ENCODE assay signal across 16 mouse cellular contexts in the genomic region with DNA sequence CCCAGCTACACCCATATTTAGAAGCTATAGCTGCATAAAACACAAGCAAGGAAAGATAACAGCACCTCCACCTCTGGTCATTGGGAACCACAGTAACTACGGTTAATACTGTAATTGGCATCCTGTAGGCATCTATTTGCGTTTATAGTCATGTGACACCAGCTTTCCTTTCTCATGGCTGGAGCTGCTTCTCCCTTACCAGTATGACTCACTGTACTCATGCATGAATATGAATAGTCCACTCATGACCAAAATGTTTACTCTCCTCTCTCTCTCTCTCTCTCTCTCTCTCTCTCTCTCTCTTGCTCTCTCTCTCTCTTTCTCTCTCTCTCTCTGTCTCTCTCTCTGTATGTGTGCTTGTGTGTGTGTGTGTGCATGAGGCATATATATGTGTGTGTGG.
"Had no signal": no experiment of that assay in that cellular context is flagged by ENCODE, and none has a peak within 500 bp of the region (broad histone marks: within the 10 kb centered on the region; RNA-seq: fewer than 3 reads in every experiment).

No protein-coding gene starts in this region.

- H3K27me3 ChIP-seq: neural tube, embryonic 12.5 days; neural tube, embryonic 13.5 days; neural tube, embryonic 15.5 days; stomach, embryonic 15.5 days had no signal

- H3K9me3 ChIP-seq: neural tube, embryonic 12.5 days; neural tube, embryonic 13.5 days; neural tube, embryonic 15.5 days; stomach, embryonic 15.5 days had no signal

- DNase-seq: retina, postnatal 1 day; right cerebral cortex, adult 18-20 months; right cerebral cortex, postnatal 14 days; right cerebral cortex, postnatal 25 days; right cerebral cortex, postnatal 4 days; spleen, adult 18-20 months; thymus, adult 18-20 months; thymus, adult 2 months; thymus, postnatal 14 days; thymus, postnatal 25 days; thymus, postnatal 36 days; thymus, postnatal 4 days had no signal

- H3K9ac ChIP-seq: neural tube, embryonic 12.5 days; neural tube, embryonic 13.5 days; neural tube, embryonic 15.5 days; stomach, embryonic 15.5 days had no signal

- H3K4me2 ChIP-seq: neural tube, embryonic 12.5 days; neural tube, embryonic 13.5 days; neural tube, embryonic 15.5 days; stomach, embryonic 15.5 days had no signal

- H3K4me3 ChIP-seq: neural tube, embryonic 12.5 days; neural tube, embryonic 13.5 days; neural tube, embryonic 15.5 days; stomach, embryonic 15.5 days had no signal

- H3K4me1 ChIP-seq: stomach, embryonic 15.5 days had no signal

- H3K27ac ChIP-seq: neural tube, embryonic 12.5 days; neural tube, embryonic 13.5 days; neural tube, embryonic 15.5 days; stomach, embryonic 15.5 days had no signal

- H3K36me3 ChIP-seq: neural tube, embryonic 12.5 days; neural tube, embryonic 13.5 days; neural tube, embryonic 15.5 days; stomach, embryonic 15.5 days had no signal
